Mouse (Mus musculus) lung, postnatal 0 days (tissue): ENCODE data around the gene Dcp1a.

Source experiments
- CTCF ChIP-seq: IDR thresholded peaks from 2 replicates; pipeline ENCODE4 v1.5.1; 2016; ENCODE audit warnings: antibody characterized with exemption, mild to moderate bottlenecking
- EP300 ChIP-seq: IDR thresholded peaks from 2 replicates; pipeline ENCODE4 v1.6.1; 2016; ENCODE audit warnings: antibody characterized with exemption, mild to moderate bottlenecking, control low read depth

GRCm38 (mm10) chr14:30568016-30568415, 88.7 kb downstream of the Dcp1a start:
- no peak for TF ChIP-seq CTCF
- no peak for TF ChIP-seq EP300
